Mouse (Mus musculus): Measurements from ENCODE around the gene Sez6l. TPM values are rescaled to one million over a fixed set of nuclear protein-coding genes. Genes with fewer than 3 reads are reported as not detected.

The Sez6l gene
- polyA plus RNA-seq, 1 experiment from 2014 or later, result 0.10 TPM

DNA sequence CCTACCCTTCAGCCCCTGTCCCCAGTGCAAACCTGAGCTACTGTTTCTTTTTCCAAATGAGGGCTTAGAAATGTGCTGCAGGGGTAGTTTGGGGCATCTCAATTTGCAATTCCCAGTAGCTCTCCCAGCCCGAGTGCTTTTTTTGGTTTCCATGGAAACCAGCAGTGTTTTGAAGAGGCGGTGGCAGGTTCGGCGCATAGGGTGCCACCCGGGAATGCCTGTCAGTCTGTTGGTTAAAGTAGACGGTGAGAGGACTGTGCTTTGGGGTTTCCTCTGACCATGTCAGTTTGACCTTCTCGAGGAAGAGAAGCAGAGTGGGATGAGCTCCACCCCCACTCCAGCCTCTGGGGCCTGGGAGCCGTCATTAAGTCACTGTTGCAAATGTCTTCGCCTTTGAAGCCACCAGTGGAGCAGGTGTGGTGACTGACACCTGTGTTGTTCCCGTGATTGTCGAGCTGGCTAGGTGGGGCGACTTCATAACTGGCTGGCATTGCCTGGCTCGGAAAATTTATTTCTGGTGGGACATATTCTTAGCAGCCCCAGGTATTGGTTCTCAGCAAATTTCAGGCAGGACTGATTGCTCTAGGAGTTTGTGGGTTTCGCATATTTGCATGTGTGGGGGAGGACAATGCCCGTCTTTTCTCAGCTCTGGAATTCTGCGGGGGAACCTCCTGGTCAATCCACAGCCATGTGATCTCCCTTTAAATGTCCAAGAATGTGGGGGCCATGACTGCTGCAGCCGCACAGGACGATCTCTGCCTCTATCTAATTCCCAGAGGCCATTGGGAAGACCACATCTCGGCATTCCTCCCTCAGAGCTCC, 165.3 kb downstream of the Sez6l start:
- H3K27me3 ChIP-seq (ENCODE audit: control insufficient read depth, insufficient read depth, low read length), result peaks cover 12% of the 10 kb centered on the region; the same call in 1 of the 2 replicates
- H3K4me3 ChIP-seq (ENCODE audit: low read depth, low read length), result no peak overlapping the region
- peaks cover 5% of the 10 kb centered on the region; the same call in 1 of the 2 replicates for H3K9me3 ChIP-seq (replicated peaks; ENCODE audit: control insufficient read depth, low read length)
- WGBS (ENCODE audit: insufficient replicate concordance), result 14% methylated on average over 19 of the region's 19 CpGs
- H3K9ac ChIP-seq (ENCODE audit: low read depth, low read length), result 0 out of 2 replicates have a peak overlapping the region, but pooled peaks have one; percentile 16
- no peaks in the 10 kb centered on the region for H3K36me3 ChIP-seq (ENCODE audit: control insufficient read depth, insufficient read depth, low read length)
- peaks cover 5% of the 10 kb centered on the region for H3K4me1 ChIP-seq (ENCODE audit: control insufficient read depth, insufficient read depth, low read length)
- peak overlapping the region; percentile 20; the same call in 1 of the 2 replicates for H3K4me2 ChIP-seq
- no peak for ATAC-seq (replicated peaks; ENCODE audit: insufficient number of reproducible peaks, low FRiP score, low TSS enrichment)
- H3K27ac ChIP-seq (ENCODE audit: low read depth, low read length), result no peak overlapping the region

GRCm38 (mm10) chr5:112411072-112411471, 165.9 kb downstream of the Sez6l start:
- Histone ChIP-seq H3K9ac (ENCODE audit: low read depth, low read length) (no peak overlapping the region), H3K4me1 (ENCODE audit: control insufficient read depth, insufficient read depth, low read length) (peaks cover 6% of the 10 kb centered on the region), H3K4me3 (ENCODE audit: low read depth, low read length) (no peak overlapping the region), H3K9me3 (replicated peaks; ENCODE audit: control insufficient read depth, low read length) (peaks cover 5% of the 10 kb centered on the region; the same call in 1 of the 2 replicates), H3K27me3 (ENCODE audit: control insufficient read depth, insufficient read depth, low read length) (peaks cover 12% of the 10 kb centered on the region; the same call in 1 of the 2 replicates), H3K36me3 (ENCODE audit: control insufficient read depth, insufficient read depth, low read length) (no peaks in the 10 kb centered on the region), H3K4me2 (no peak overlapping the region), H3K27ac (ENCODE audit: low read depth, low read length) (no peak overlapping the region)
- WGBS (ENCODE audit: insufficient replicate concordance), result 45% methylated on average over 11 of the region's 11 CpGs
- no peak for ATAC-seq (replicated peaks; ENCODE audit: insufficient number of reproducible peaks, low FRiP score, low TSS enrichment)

- H3K4me2 ChIP-seq, result no peak overlapping the region
- H3K27me3 ChIP-seq (ENCODE audit: control insufficient read depth, insufficient read depth, low read length), result peaks cover 12% of the 10 kb centered on the region; the same call in 1 of the 2 replicates
- H3K36me3 ChIP-seq (ENCODE audit: control insufficient read depth, insufficient read depth, low read length), result no peaks in the 10 kb centered on the region
- H3K9ac ChIP-seq (ENCODE audit: low read depth, low read length), result no peak overlapping the region
- WGBS (ENCODE audit: insufficient replicate concordance), result 48% methylated on average over 5 of the region's 5 CpGs
- H3K4me1 ChIP-seq (ENCODE audit: control insufficient read depth, insufficient read depth, low read length), result peaks cover 11% of the 10 kb centered on the region
- no peak overlapping the region for H3K27ac ChIP-seq (ENCODE audit: low read depth, low read length)
- no peak for ATAC-seq (replicated peaks; ENCODE audit: insufficient number of reproducible peaks, low FRiP score, low TSS enrichment)
- no peak overlapping the region for H3K4me3 ChIP-seq (ENCODE audit: low read depth, low read length)
- H3K9me3 ChIP-seq (replicated peaks; ENCODE audit: control insufficient read depth, low read length), result peaks cover 5% of the 10 kb centered on the region; the same call in 1 of the 2 replicates
These were observed 167.7 kb downstream of the Sez6l start for GRCm38 (mm10) chr5:112409274-112409673.

DNA sequence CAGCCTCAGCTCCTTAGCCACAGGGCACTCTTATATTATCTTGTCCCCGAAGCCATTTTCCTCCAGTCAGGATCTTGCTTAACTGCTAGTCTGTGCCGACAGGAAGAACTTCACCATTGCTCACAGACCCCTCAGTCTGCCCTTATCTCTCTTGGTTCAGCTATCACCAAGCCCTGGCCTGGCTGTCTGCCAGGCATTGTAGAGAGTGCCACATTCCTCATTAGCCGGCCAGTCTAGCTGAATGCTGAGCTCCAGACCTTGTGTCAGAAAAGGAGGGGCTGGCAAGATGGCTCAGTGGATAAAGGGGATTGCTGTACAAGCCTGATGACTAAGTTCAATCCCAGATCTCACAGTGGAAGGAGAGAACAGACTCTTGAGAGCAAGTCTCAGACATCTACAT, 171.0 kb downstream of the Sez6l start:
- H3K4me3 ChIP-seq (ENCODE audit: low read depth, low read length), result no peak overlapping the region
- peaks cover 7% of the 10 kb centered on the region; the same call in 1 of the 2 replicates for H3K4me1 ChIP-seq (ENCODE audit: control insufficient read depth, insufficient read depth, low read length)
- H3K9ac ChIP-seq (ENCODE audit: low read depth, low read length), result no peak overlapping the region
- H3K4me2 ChIP-seq, result no peak overlapping the region
- H3K27me3 ChIP-seq (ENCODE audit: control insufficient read depth, insufficient read depth, low read length), result no peaks in the 10 kb centered on the region; the same call in 1 of the 2 replicates
- H3K27ac ChIP-seq (ENCODE audit: low read depth, low read length), result no peak overlapping the region
- H3K9me3 ChIP-seq (replicated peaks; ENCODE audit: control insufficient read depth, low read length), result no peaks in the 10 kb centered on the region
- peak; percentile 37 for ATAC-seq (replicated peaks; ENCODE audit: insufficient number of reproducible peaks, low FRiP score, low TSS enrichment)
- 9% methylated on average over 3 of the region's 3 CpGs for WGBS (ENCODE audit: insufficient replicate concordance)
- H3K36me3 ChIP-seq (ENCODE audit: control insufficient read depth, insufficient read depth, low read length), result no peaks in the 10 kb centered on the region

GRCm38 (mm10) chr5:112402437-112402836, 174.5 kb downstream of the Sez6l start:
- whole genome bisulfite sequencing (ENCODE audit: insufficient replicate concordance), result 56% methylated on average over 3 of the region's 3 CpGs
- no peaks in the 10 kb centered on the region for H3K9me3 ChIP-seq (replicated peaks; ENCODE audit: control insufficient read depth, low read length)
- H3K4me3 ChIP-seq (ENCODE audit: low read depth, low read length), result no peak overlapping the region
- no peaks in the 10 kb centered on the region for H3K36me3 ChIP-seq (ENCODE audit: control insufficient read depth, insufficient read depth, low read length)
- H3K27ac ChIP-seq (ENCODE audit: low read depth, low read length), result no peak overlapping the region
- H3K9ac ChIP-seq (ENCODE audit: low read depth, low read length), result no peak overlapping the region
- H3K4me1 ChIP-seq (ENCODE audit: control insufficient read depth, insufficient read depth, low read length), result peaks cover 7% of the 10 kb centered on the region; the same call in 1 of the 2 replicates
- H3K4me2 ChIP-seq, result no peak overlapping the region
- no peak for ATAC-seq (replicated peaks; ENCODE audit: insufficient number of reproducible peaks, low FRiP score, low TSS enrichment)
- H3K27me3 ChIP-seq (ENCODE audit: control insufficient read depth, insufficient read depth, low read length), result peaks cover 2% of the 10 kb centered on the region; the same call in 1 of the 2 replicates

DNA sequence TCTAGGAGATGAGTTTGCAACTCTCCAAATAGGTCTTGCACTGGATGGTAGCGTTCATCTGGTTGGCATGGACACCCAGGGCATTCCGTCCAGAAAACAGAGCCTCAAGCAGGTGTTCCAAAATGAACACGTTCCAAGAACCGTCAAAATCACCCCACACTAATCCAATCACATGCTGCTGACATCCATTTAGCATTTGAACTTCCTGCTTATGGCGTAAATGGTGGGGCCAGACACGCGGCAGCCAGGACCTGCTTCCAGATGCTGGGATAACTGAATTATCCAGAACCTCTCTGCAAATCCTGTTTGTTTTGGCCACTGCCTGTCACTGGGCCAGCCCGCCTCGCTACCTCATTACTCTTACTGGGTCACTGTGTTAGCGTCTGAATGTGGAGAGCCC, 177.7 kb downstream of the Sez6l start:
- Histone ChIP-seq H3K9ac (ENCODE audit: low read depth, low read length) (no peak overlapping the region), H3K4me3 (ENCODE audit: low read depth, low read length) (no peak overlapping the region), H3K4me1 (ENCODE audit: control insufficient read depth, insufficient read depth, low read length) (no peaks in the 10 kb centered on the region), H3K4me2 (no peak overlapping the region), H3K27ac (ENCODE audit: low read depth, low read length) (no peak overlapping the region), H3K9me3 (replicated peaks; ENCODE audit: control insufficient read depth, low read length) (no peaks in the 10 kb centered on the region), H3K27me3 (ENCODE audit: control insufficient read depth, insufficient read depth, low read length) (peaks cover 21% of the 10 kb centered on the region), H3K36me3 (ENCODE audit: control insufficient read depth, insufficient read depth, low read length) (no peaks in the 10 kb centered on the region)
- 66% methylated on average over 10 of the region's 10 CpGs for WGBS (ENCODE audit: insufficient replicate concordance)
- no peak for ATAC-seq (replicated peaks; ENCODE audit: insufficient number of reproducible peaks, low FRiP score, low TSS enrichment)

GRCm38 (mm10) chr5:112396066-112396465, 180.9 kb downstream of the Sez6l start:
- no peak overlapping the region for H3K4me2 ChIP-seq
- no peak overlapping the region for H3K9ac ChIP-seq (ENCODE audit: low read depth, low read length)
- H3K27ac ChIP-seq (ENCODE audit: low read depth, low read length), result no peak overlapping the region
- no peaks in the 10 kb centered on the region for H3K9me3 ChIP-seq (replicated peaks; ENCODE audit: control insufficient read depth, low read length)
- peaks cover 53% of the 10 kb centered on the region for H3K27me3 ChIP-seq (ENCODE audit: control insufficient read depth, insufficient read depth, low read length)
- no peaks in the 10 kb centered on the region for H3K4me1 ChIP-seq (ENCODE audit: control insufficient read depth, insufficient read depth, low read length)
- ATAC-seq (replicated peaks; ENCODE audit: insufficient number of reproducible peaks, low FRiP score, low TSS enrichment), result no peak
- H3K36me3 ChIP-seq (ENCODE audit: control insufficient read depth, insufficient read depth, low read length), result no peaks in the 10 kb centered on the region
- WGBS (ENCODE audit: insufficient replicate concordance), result 76% methylated on average over 18 of the region's 18 CpGs
- H3K4me3 ChIP-seq (ENCODE audit: low read depth, low read length), result no peak overlapping the region

DNA sequence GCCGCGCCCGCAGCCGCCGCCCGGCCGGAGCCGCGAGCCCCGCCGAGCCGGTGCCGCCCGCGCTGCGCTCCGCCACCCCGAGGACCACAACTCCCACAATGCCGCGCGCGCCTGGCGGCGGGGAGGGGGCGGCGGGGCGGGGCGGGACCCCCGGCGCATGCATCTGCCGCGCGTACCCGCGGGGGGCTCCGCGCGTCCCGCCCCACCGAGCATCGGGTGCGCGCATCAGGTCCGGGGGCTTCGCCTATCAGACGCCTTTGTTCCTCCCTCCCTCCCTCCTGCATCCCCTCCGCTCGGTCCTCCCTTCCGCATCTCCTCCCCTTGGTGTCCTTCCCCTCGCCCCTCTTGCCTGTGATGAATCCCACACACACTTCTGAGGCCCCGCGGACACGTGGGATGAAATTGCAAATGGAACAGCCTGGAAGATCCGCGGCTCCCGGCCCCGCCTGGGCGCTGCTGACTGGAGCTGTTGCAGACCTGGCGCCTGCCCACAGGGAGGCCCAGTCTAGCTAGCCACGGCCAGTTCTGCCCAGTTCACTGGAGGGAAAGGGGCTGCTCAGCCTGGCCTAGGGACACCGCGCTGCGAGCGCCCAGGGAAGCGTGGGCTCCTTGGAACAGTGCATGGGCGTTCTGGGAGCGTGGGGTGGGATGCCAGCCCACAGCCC, 182.1 kb downstream of the Sez6l start, which contains the start of gene Asphd2:
TSS of gene Asphd2 (minus strand) at position 88 of the 665 bp plus-strand sequence.
- Histone ChIP-seq H3K4me1 (ENCODE audit: control insufficient read depth, insufficient read depth, low read length) (no peaks in the 10 kb centered on the region), H3K4me2 (peak within 1 kb of the TSS; percentile 78), H3K36me3 (ENCODE audit: control insufficient read depth, insufficient read depth, low read length) (no peaks in the 10 kb centered on the region), H3K27me3 (ENCODE audit: control insufficient read depth, insufficient read depth, low read length) (peaks cover 62% of the 10 kb centered on the region), H3K27ac (ENCODE audit: low read depth, low read length) (peak within 1 kb of the TSS; percentile 50; the same call in 1 of the 2 replicates), H3K9ac (ENCODE audit: low read depth, low read length) (peak within 1 kb of the TSS; percentile 68), H3K9me3 (replicated peaks; ENCODE audit: control insufficient read depth, low read length) (no peaks in the 10 kb centered on the region), H3K4me3 (ENCODE audit: low read depth, low read length) (peak within 1 kb of the TSS; percentile 60)
- WGBS (ENCODE audit: insufficient replicate concordance), result under 1% methylated on average over 33 of the region's 67 CpGs
- peak; percentile 67 for ATAC-seq (replicated peaks; ENCODE audit: insufficient number of reproducible peaks, low FRiP score, low TSS enrichment)
